Mouse (Mus musculus) cortical plate, adult 2 months (tissue): ENCODE measurements around the gene Prdm10. TPM values are rescaled to one million over a fixed set of nuclear protein-coding genes. Genes with fewer than 3 reads are reported as not detected.

Experiments used
- H3K27ac ChIP-seq: fragments of 200-500 bp; 2 replicates; pipeline ENCODE4 v1.5.1; 2012; ENCODE audit warnings: low read length, control low read depth, inconsistent platforms; ENCODE audit not compliant: insufficient read depth
- H3K4me1 ChIP-seq: fragments of 200-500 bp; 2 replicates; pipeline ENCODE4 v1.6.1; 2011; ENCODE audit warnings: low read length; ENCODE audit not compliant: control insufficient read depth, insufficient read depth
- H3K4me3 ChIP-seq: fragments of 200-500 bp; 2 replicates; pipeline ENCODE4 v1.5.1; 2011; ENCODE audit warnings: mild to moderate bottlenecking, low read length, control low read depth; ENCODE audit not compliant: insufficient read depth
- CTCF ChIP-seq: fragments of 200-500 bp; IDR thresholded peaks from 2 replicates; pipeline ENCODE4 v1.5.1; 2011; ENCODE audit warnings: mild to moderate bottlenecking, control low read depth, low read length; ENCODE audit not compliant: insufficient read depth; ENCODE audit errors: extremely low read depth
- POLR2A ChIP-seq: fragments of 200-500 bp; IDR thresholded peaks from 2 replicates; pipeline ENCODE4 v1.6.1; 2011; ENCODE audit warnings: mild to moderate bottlenecking, low read length, control low read depth; ENCODE audit not compliant: insufficient read depth; ENCODE audit errors: extremely low read depth
- polyA plus RNA-seq: library from polyadenylated mRNA; depleted of rRNA; stranded (reverse); fragments of >200 nt; gene quantifications from 2 replicates; pipeline ENCODE4 v1.2.3, GENCODE M21; 2012

The Prdm10 gene
- polyA plus RNA-seq, 1 experiment = 18.1 TPM

- Histone ChIP-seq H3K4me3 (no peak overlapping the region), H3K27ac (no peak overlapping the region), H3K4me1 (no peaks in the 10 kb centered on the region)
- TF ChIP-seq POLR2A (no peak), CTCF (no peak)
Observed at GRCm38 (mm10) chr9:31258237-31258636, 22.1 kb upstream of the Prdm10 start.

DNA sequence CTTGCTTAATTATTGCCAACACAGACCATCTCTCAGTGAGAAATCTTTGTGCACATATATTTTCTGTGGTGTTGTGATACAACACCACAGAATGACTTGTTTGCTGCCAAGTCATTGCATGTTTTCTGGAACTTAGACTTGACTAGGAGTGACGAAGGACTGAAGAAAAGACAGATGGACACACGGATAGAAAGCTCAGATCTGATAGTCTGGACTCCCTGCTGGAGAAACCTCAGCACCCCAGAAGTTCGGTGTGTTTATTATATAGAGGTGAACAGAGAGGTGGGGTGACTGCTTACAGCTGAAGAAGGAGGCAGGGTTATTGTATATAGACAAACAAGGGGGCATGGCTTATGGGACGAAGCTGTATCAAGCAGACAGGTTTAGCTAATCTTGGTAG is 20.1 kb upstream of the Prdm10 start:
- H3K4me3 ChIP-seq = no peak overlapping the region
- H3K27ac ChIP-seq = no peak overlapping the region
- no peaks in the 10 kb centered on the region for H3K4me1 ChIP-seq
- TF ChIP-seq CTCF = no peak
- TF ChIP-seq POLR2A = no peak

- no peak overlapping the region for H3K27ac ChIP-seq
Observed at GRCm38 (mm10) chr9:31262226-31263105, 17.9 kb upstream of the Prdm10 start.

GRCm38 (mm10) chr9:31266013-31266659 is 14.2 kb upstream of the Prdm10 start:
- peaks cover 2% of the 10 kb centered on the region; the same call in 1 of the 2 replicates for H3K4me1 ChIP-seq
- no peak for TF ChIP-seq CTCF
- no peak for TF ChIP-seq POLR2A
- H3K27ac ChIP-seq = no peak overlapping the region

More at GRCm38 (mm10) chr9:31262226-31263105, 17.9 kb upstream of the Prdm10 start:
- H3K4me3 ChIP-seq = no peak overlapping the region
- peaks cover 2% of the 10 kb centered on the region; the same call in 1 of the 2 replicates for H3K4me1 ChIP-seq
- TF ChIP-seq CTCF (no peak), POLR2A (no peak)

DNA sequence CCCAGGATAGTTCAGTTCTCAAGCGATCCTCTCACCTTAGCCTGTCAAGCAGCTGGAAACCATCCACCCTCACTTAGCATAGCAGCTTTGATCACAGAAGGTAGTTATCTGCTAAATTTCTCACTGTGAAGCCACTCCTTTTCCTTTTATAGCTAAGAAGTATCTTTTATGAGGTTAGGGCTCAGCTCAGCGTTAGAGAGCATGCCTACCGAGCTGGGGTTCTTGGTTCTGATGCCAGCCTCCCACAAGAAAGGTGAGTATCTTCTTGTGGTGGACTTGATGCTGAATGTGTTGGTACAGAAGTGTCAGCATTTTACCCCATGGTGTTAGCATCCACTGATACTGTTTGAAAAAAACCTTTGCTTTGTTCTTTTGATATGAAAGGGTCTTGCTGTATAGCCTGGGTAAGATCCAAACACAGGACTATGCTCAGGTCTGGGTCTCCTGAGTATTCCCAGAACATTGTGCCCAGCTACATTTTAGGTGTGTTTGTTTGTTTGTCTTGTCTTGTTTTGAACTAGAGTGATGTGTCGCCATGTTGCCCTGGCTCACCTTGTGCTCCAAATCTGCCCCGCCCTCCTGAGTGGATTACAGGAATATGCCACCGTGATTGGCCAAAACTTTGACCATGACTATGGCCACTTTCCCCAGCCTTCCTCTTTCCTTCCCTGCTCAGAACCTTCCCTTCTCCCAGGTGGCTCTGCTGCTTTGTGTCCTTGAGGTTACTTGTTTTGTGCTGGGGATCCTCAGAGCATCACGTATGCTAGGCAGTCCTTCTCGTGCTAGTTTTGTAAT is 8.9 kb upstream of the Prdm10 start:
- H3K27ac ChIP-seq = no peak overlapping the region
- TF ChIP-seq CTCF (no peak), POLR2A (no peak)
- H3K4me1 ChIP-seq = 0 out of 2 replicates have a peak, but pooled peaks cover 1% of the 10 kb centered on the region
- H3K4me3 ChIP-seq = no peak overlapping the region

More at GRCm38 (mm10) chr9:31266013-31266659, 14.2 kb upstream of the Prdm10 start:
- no peak overlapping the region for H3K4me3 ChIP-seq

GRCm38 (mm10) chr9:31272160-31272559 is 8.2 kb upstream of the Prdm10 start:
- TF ChIP-seq CTCF (no peak), POLR2A (no peak)
- Histone ChIP-seq H3K4me1 (0 out of 2 replicates have a peak, but pooled peaks cover 1% of the 10 kb centered on the region), H3K4me3 (no peak overlapping the region), H3K27ac (no peak overlapping the region)

GRCm38 (mm10) chr9:31278651-31279050 is 1.7 kb upstream of the Prdm10 start:
- no peak overlapping the region for H3K27ac ChIP-seq
- no peaks in the 10 kb centered on the region for H3K4me1 ChIP-seq
- H3K4me3 ChIP-seq = no peak overlapping the region
- TF ChIP-seq CTCF (no peak), POLR2A (no peak)

DNA sequence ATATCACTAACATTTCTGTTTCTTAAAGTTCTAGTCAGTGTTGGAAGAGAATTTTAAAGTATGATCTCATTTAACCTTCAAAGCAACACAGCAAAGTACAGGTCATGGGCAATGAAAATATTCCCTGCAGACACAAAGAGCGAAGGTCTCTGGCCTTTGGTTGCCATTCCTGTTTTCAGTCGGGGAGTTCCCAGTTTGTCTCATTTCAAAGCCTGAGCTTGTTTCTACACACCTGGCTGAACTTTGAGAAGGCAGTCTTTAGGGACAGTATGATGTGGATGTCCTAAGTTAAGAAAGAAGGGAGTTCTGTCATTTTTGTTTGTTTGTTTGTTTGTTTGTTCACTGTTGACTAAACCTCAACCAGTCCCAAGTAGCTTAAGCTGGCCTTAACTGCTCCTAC is 1.0 kb upstream of the Prdm10 start:
- peak overlapping the region; percentile 93 for H3K27ac ChIP-seq
- peak overlapping the region; percentile 59 for H3K4me3 ChIP-seq
- H3K4me1 ChIP-seq = no peaks in the 10 kb centered on the region
- TF ChIP-seq POLR2A = no peak
- TF ChIP-seq CTCF = no peak

DNA sequence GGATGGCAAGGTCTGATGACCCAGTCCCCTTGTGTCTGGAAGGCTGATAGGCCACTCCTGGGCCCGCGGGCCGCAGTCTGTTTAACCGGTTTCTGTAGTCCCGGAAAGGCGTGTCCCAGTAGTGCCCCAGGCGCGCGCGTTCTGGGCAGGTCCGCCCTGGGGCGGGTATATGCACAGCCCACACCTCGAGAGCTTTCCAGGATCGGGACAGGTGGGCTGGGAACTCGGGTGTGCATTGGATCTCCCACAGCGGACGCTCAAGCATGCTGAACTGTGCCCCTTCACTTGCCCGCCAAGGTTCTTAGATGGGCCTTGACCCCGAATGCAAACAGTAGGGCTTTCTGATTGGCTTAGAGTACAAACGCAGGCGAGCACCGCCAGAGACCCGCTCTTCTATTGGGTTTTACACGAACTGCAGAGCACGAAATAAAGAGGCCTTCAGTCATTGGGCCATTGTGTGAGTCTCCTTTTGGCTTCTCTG is 413 bp upstream of the Prdm10 start:
- TF ChIP-seq CTCF (no peak), POLR2A (peak; percentile 59; the same call in 1 of the 2 replicates)
- Histone ChIP-seq H3K4me1 (no peaks in the 10 kb centered on the region), H3K4me3 (peak overlapping the region; percentile 59), H3K27ac (peak overlapping the region; percentile 93)
